Mouse (Mus musculus) embryonic facial prominence, embryonic 11.5 days (tissue): ENCODE results near the gene Foxc2. TPM values are rescaled to one million over a fixed set of nuclear protein-coding genes. Genes with fewer than 3 reads are reported as not detected.

Source experiments
- ATAC-seq: fragments of 200-750 bp; cut with Nextera tagmentation; replicated peaks from 2 replicates; pipeline ENCODE4 v1.8.0; 2017; ENCODE audit warnings: low read depth; ENCODE audit not compliant: insufficient number of reproducible peaks, low FRiP score, low TSS enrichment
- DNase-seq: peaks from one replicate; pipeline ENCODE4 v3.0.0-alpha.2; 2015; ENCODE audit warnings: low spot score
- H3K27ac ChIP-seq: fragments of 300-500 bp; sonication (generic); replicated peaks from 2 replicates; pipeline ENCODE4 v1.5.1; 2014; ENCODE audit warnings: mild to moderate bottlenecking, low read depth, low read length, control low read depth
- H3K27me3 ChIP-seq: fragments of 300-500 bp; sonication (generic); 2 replicates; pipeline ENCODE4 v1.6.1; 2014; ENCODE audit warnings: mild to moderate bottlenecking, low read length, moderate library complexity, mixed read lengths; ENCODE audit not compliant: control insufficient read depth, insufficient read depth
- H3K36me3 ChIP-seq: fragments of 300-500 bp; sonication (generic); replicated peaks from 2 replicates; pipeline ENCODE4 v1.6.1; 2014; ENCODE audit warnings: low read depth, mild to moderate bottlenecking, low read length, moderate library complexity, mixed read lengths; ENCODE audit not compliant: control insufficient read depth, insufficient read depth
- H3K4me1 ChIP-seq: fragments of 300-500 bp; sonication (generic); 2 replicates; pipeline ENCODE4 v1.6.1; 2014; ENCODE audit warnings: low read length, mixed read lengths; ENCODE audit not compliant: control insufficient read depth, insufficient read depth
- H3K4me2 ChIP-seq: fragments of 300-500 bp; sonication (generic); 2 replicates; pipeline ENCODE4 v1.6.1; 2014; ENCODE audit warnings: low read depth, mild to moderate bottlenecking, control low read depth, low read length, moderate library complexity
- H3K4me3 ChIP-seq: fragments of 300-500 bp; sonication (generic); 2 replicates; pipeline ENCODE4 v1.5.1; 2014; ENCODE audit warnings: low read depth, low read length, control low read depth
- H3K9ac ChIP-seq: fragments of 300-500 bp; sonication (generic); replicated peaks from 2 replicates; pipeline ENCODE4 v1.6.1; 2014; ENCODE audit warnings: mild to moderate bottlenecking, control low read depth, low read length
- H3K9me3 ChIP-seq: fragments of 300-500 bp; sonication (generic); replicated peaks from 2 replicates; pipeline ENCODE4 v1.6.1; 2016; ENCODE audit warnings: mild to moderate bottlenecking, low read length, inconsistent platforms, mixed read lengths; ENCODE audit not compliant: control insufficient read depth
- WGBS: fragments of 180-500 bp; shearing (Covaris S2); extraction: QIAGEN DNeasy Blood & Tissue Kit; methylation state at CpG from one replicate; pipeline ENCODE4 v1.1.7; 2014; 5-methylcytosine and 5-hydroxymethylcytosine counted together
- polyA plus RNA-seq: library from polyadenylated mRNA; unstranded; fragments of >200 nt; fragmentation: Nextera tagmentation; extraction: Ambion mirVana; gene quantifications from 2 replicates; pipeline ENCODE4 v1.2.1, GENCODE M21; 2014

Gene Foxc2
- polyA plus RNA-seq, 1 experiment from 2014 or later = 15.1 TPM

DNA sequence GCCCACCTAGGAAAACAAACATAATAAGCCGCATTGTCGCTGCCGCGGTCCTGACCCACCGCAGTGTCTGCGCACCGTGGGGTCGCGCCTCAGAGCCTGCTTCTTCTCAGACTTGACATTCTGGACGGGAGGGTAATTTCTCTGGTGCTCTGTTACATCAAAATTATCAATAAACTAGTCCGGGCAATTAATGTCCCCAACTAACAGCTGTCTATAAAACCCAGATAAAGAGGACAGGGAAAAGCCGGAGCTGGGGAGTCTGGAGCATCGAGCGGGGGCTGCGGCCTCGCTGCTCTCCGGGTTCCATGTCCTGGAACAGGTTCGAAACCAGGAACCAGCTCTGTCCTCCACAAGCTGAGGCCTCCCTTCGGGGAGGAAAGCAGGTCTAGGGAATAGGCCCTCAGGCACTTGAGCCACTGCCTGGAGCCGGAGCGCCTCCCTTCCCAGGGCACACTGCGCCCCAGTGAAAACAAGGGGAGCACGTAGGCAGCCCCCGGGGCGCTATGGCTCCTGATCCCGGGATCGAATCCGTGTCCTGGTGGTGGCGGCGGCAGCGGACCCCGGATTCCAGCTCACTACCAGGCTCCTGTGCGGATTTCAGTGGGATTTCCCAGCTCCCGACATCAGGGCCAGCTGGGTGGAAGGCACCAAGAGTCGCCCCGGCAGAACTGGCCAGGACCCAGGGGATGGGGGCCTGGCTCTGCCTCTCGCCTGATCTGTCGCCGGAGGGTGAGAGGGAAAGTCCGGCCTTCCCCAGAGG is 26.9 kb upstream of the Foxc2 start:
- peak overlapping the region; percentile 22 for H3K4me3 ChIP-seq
- no peaks in the 10 kb centered on the region for H3K9me3 ChIP-seq
- H3K27ac ChIP-seq = no peak overlapping the region
- no peak for ATAC-seq
- H3K36me3 ChIP-seq = no peaks in the 10 kb centered on the region
- H3K27me3 ChIP-seq = peaks cover 73% of the 10 kb centered on the region
- H3K9ac ChIP-seq = peak overlapping the region; percentile 48
- DNase-seq = peak; percentile 33
- peaks cover 8% of the 10 kb centered on the region for H3K4me1 ChIP-seq
- WGBS = 3% methylated on average over 39 of the region's 40 CpGs
- H3K4me2 ChIP-seq = peak overlapping the region; percentile 27

DNA sequence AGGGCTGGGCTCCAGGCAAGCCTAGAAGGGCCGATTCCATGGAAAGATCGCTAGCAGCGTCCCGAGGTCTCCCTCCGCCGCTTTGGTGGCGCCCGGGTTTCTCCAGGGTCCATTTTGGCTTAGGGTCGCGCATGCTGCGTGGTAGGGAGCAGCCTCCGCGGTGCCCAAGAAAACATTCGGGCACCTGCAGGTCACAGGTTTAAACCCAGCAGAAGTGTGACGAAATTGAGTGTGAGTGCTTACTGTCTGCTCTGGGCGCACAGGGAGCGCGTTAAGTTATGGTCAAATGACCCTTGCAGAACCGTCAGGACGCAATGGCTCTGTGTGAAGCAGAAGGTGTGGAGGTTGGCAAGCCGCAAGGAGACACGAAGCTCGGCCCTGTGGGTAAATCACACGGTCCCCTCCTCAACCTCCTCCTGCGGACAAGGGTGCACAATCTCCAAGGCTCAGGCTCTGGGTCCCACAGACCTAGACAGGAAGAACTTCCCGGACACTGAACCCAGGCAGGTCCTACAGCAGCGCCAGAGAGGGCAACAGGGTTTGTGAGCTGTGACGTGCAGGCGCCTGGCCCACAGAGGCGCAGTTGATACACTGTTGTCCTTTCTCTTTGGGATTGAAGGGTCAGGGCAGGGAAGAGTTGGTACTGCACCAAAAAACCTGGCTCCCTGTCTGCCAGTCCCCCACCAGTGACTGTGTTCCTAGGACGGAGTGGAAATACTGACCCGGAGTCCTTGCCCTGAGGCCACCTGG is 26.2 kb upstream of the Foxc2 start:
- 4% methylated on average over 32 of the region's 32 CpGs for WGBS
- DNase-seq (peak; percentile 19), ATAC-seq (no peak)
- peaks cover 8% of the 10 kb centered on the region for H3K4me1 ChIP-seq
- H3K36me3 ChIP-seq = no peaks in the 10 kb centered on the region
- peak overlapping the region; percentile 27; the same call in 1 of the 2 replicates for H3K4me2 ChIP-seq
- no peak overlapping the region for H3K27ac ChIP-seq
- peaks cover 67% of the 10 kb centered on the region for H3K27me3 ChIP-seq
- peak overlapping the region; percentile 22; the same call in 1 of the 2 replicates for H3K4me3 ChIP-seq
- H3K9me3 ChIP-seq = no peaks in the 10 kb centered on the region
- peak overlapping the region; percentile 48 for H3K9ac ChIP-seq

DNA sequence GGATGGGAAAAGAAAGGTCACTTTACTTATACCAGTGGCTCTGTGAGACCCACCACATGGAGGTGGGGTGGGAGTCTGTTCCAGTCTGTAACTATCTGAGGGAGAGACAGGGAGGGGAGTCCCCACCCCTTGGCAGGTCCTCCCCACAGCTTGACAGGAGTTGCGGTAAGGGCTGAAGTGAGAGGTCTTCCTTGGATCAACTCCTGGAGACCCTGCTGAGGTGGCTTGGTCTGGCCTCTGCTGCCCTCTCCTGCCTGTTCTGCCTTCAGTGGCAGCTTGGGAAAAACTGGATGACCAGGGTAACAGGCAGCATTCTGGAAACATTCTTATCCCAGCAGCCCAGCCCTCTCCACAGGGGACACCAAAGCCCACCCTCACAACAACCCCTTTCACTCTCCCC is 25.3 kb upstream of the Foxc2 start:
- DNase-seq (peak; percentile 41), ATAC-seq (no peak)
- Histone ChIP-seq H3K36me3 (no peaks in the 10 kb centered on the region), H3K4me2 (no peak overlapping the region), H3K9me3 (no peaks in the 10 kb centered on the region), H3K4me3 (no peak overlapping the region), H3K27me3 (peaks cover 58% of the 10 kb centered on the region), H3K9ac (no peak overlapping the region), H3K27ac (no peak overlapping the region), H3K4me1 (peaks cover 8% of the 10 kb centered on the region)
- WGBS = 7% methylated on average over 1 of the region's 1 CpGs

DNA sequence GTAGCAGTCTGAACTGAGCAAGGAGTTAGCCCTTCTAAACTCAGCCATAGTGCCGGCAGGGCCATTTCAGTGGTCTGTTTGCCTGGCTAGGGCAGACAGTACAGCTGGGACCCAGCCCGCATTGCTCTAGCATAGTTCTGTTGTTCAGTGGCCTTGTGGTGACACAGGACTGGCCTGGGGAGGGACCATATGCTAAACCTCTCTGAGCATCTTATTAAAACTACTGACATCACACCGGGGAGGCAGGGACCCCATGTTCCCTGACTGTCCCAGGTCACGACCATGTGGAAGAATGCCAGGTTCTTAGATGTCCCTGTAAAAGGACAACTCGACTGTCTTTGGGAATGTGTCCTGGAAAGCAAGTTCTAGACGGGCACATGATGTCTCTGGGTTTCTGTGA is 23.8 kb upstream of the Foxc2 start:
- ATAC-seq = no peak; the same call in 1 of the 2 replicates
- no peak for DNase-seq
- Histone ChIP-seq H3K4me1 (peaks cover 8% of the 10 kb centered on the region), H3K9me3 (no peaks in the 10 kb centered on the region), H3K4me3 (no peak overlapping the region), H3K27me3 (peaks cover 45% of the 10 kb centered on the region), H3K27ac (no peak overlapping the region), H3K36me3 (no peaks in the 10 kb centered on the region), H3K4me2 (no peak overlapping the region), H3K9ac (no peak overlapping the region)
- WGBS = 31% methylated on average over 6 of the region's 6 CpGs

DNA sequence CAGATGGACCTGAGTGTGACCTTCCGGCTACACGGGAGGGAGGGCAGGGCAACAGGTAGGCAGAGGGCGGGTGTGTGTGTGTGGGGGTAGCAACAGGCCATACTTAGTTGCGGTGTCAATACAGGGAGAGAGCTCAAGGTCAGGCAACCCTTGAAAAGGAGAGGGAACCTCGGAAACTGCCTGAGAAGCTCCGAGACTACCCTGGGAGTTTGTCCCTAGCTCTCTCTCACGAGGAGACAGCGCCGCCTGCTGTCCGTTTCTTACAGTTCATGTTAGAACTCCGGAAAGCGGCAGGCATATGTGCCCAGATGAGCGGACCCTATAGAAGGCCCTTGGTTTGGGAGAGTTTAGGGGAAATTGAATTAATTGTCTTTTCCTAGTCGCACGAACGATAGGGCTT is 23.3 kb upstream of the Foxc2 start:
- no peak overlapping the region for H3K27ac ChIP-seq
- no peak overlapping the region for H3K9ac ChIP-seq
- DNase-seq (peak; percentile 95), ATAC-seq (peak; percentile 58; the same call in 1 of the 2 replicates)
- H3K4me2 ChIP-seq = no peak overlapping the region
- 5% methylated on average over 16 of the region's 16 CpGs for WGBS
- no peak overlapping the region for H3K4me3 ChIP-seq
- no peaks in the 10 kb centered on the region for H3K9me3 ChIP-seq
- H3K27me3 ChIP-seq = peaks cover 41% of the 10 kb centered on the region
- H3K4me1 ChIP-seq = peaks cover 8% of the 10 kb centered on the region
- H3K36me3 ChIP-seq = no peaks in the 10 kb centered on the region

DNA sequence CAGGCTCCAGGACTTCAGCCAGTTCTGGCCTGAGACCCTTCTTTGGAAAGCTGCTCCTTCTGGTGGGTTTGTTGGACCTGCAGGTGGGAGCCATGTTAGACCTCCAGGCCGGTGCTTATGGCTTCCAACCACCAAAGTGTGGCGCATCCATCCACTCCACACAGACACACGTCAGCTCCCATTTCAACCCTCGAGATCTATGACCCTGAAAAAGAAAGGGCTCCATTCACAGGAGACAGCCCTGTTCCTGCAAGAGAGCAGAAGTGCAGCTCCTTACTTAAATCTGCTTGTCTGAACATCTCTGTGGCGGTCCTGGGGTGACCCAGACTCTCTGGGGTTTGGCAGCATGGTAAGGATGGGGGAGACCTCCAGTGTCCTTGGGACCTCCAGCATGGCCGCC is 22.5 kb upstream of the Foxc2 start:
- DNase-seq (no peak), ATAC-seq (no peak)
- H3K36me3 ChIP-seq = no peaks in the 10 kb centered on the region
- H3K4me2 ChIP-seq = no peak overlapping the region
- H3K9me3 ChIP-seq = no peaks in the 10 kb centered on the region
- peaks cover 40% of the 10 kb centered on the region for H3K27me3 ChIP-seq
- no peak overlapping the region for H3K9ac ChIP-seq
- no peak overlapping the region for H3K27ac ChIP-seq
- H3K4me1 ChIP-seq = peaks cover 8% of the 10 kb centered on the region
- H3K4me3 ChIP-seq = no peak overlapping the region
- 65% methylated on average over 6 of the region's 6 CpGs for WGBS

GRCm38 (mm10) chr8:121104049-121104818 is 11.7 kb upstream of the Foxc2 start:
- WGBS = 52% methylated on average over 17 of the region's 17 CpGs
- DNase-seq (peak; percentile 91), ATAC-seq (no peak)
- Histone ChIP-seq H3K9me3 (no peaks in the 10 kb centered on the region), H3K4me3 (no peak overlapping the region), H3K4me2 (no peak overlapping the region), H3K27me3 (no peaks in the 10 kb centered on the region), H3K27ac (no peak overlapping the region), H3K36me3 (peaks cover 6% of the 10 kb centered on the region), H3K4me1 (0 out of 2 replicates have a peak, but pooled peaks cover 3% of the 10 kb centered on the region), H3K9ac (no peak overlapping the region)
